Mouse (Mus musculus) cortical plate, adult 2 months (tissue): ENCODE results near the gene Prrt1.

ENCODE experiments used
- CTCF ChIP-seq: fragments of 200-500 bp; IDR thresholded peaks from 2 replicates; pipeline ENCODE4 v1.5.1; 2011; ENCODE audit warnings: mild to moderate bottlenecking, control low read depth, low read length; ENCODE audit not compliant: insufficient read depth; ENCODE audit errors: extremely low read depth
- POLR2A ChIP-seq: fragments of 200-500 bp; IDR thresholded peaks from 2 replicates; pipeline ENCODE4 v1.6.1; 2011; ENCODE audit warnings: mild to moderate bottlenecking, low read length, control low read depth; ENCODE audit not compliant: insufficient read depth; ENCODE audit errors: extremely low read depth

DNA sequence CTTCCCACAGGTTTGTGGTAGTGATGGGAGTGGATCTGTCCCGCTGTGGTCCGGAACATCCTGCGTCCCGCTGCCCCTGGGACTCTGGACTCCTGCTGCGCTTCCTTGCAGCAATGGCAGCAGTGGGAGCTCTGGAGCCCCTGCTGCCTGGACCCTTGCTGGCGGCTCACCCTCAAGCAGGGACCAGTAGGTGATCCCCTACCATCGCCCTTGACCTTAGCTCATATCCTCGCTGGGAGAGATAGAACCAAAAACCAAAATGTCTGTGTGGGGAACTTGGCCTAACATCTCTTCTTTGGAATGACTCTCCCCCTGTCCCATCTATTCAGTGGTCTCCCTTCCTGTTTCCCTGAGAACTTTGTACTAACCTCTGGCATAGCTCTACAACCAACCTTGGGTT lies 45.5 kb upstream of the Prrt1 start:
- TF ChIP-seq CTCF, result no peak
- no peak for TF ChIP-seq POLR2A
